Mouse (Mus musculus): ENCODE measurements around the gene Lrrc74a. TPM values are rescaled to one million over a fixed set of nuclear protein-coding genes. Genes with fewer than 3 reads are reported as not detected.

The Lrrc74a gene
- polyA plus RNA-seq, 1 experiment from 2014 or later, result not detected

DNA sequence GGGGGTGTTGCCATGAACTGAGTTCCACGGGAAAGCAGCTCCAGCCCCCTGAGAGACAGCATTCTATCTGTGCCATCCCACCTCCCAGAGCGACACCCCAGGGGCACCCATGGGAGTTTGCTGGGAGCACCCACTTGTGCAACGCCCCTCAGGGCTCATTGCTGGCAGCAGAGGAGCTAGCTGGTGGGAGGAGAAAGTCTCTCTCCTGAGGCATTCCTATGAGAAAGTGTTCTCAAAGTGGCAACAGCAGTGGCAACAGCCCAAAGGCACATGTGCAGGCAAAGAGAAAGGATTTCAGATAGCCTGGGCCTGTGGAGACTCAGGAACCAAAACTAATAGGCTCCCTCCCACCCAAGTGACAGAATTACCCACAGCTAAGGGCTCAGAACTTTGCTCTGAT lies 78.6 kb downstream of the Lrrc74a start:
- H3K4me1 ChIP-seq, result peaks cover 77% of the 10 kb centered on the region
- DNase-seq (ENCODE audit: low spot score), result no peak
- no peak overlapping the region for H3K4me3 ChIP-seq
- 75% methylated on average over 3 of the region's 3 CpGs for WGBS
- no peaks in the 10 kb centered on the region for H3K36me3 ChIP-seq (replicated peaks)
- no peaks in the 10 kb centered on the region for H3K9me3 ChIP-seq
- H3K27me3 ChIP-seq (replicated peaks; ENCODE audit: low read depth, poor library complexity, severe bottlenecking), result peaks cover 9% of the 10 kb centered on the region; the same call in 1 of the 2 replicates
- H3K27ac ChIP-seq (replicated peaks), result peak overlapping the region; percentile 75

Other genes with a start within 250 kb of the Lrrc74a start
- gene Vash1, start 55.7 kb upstream of the Lrrc74a start, polyA plus RNA-seq (2016; fragmentation: Nextera tagmentation; extraction: Ambion mirVana), result 13.5 and 14.7 TPM in 2 replicates
- gene Angel1, start 7.9 kb upstream of the Lrrc74a start, polyA plus RNA-seq (2016; fragmentation: Nextera tagmentation; extraction: Ambion mirVana), result 14.3 and 15.5 TPM in 2 replicates
- 13.5 and 17.3 TPM in 2 replicates for gene Irf2bpl, start 150.4 kb downstream of the Lrrc74a start, polyA plus RNA-seq (2016; fragmentation: Nextera tagmentation; extraction: Ambion mirVana)
- gene Cipc, start 212.7 kb downstream of the Lrrc74a start, polyA plus RNA-seq (2016; fragmentation: Nextera tagmentation; extraction: Ambion mirVana), result 35.1 and 37.1 TPM in 2 replicates

Measured in embryonic facial prominence, embryonic 10.5 days (tissue).